Mouse (Mus musculus): Measurements from ENCODE around the gene Fam71b.

GRCm38 (mm10) chr11:46349681-46350410 is 46.5 kb upstream of the Fam71b start:
- TF ChIP-seq POLR2A (IDR thresholded peaks at IDR 0.05; ENCODE audit: extremely low read depth, insufficient read depth, low read length) (no peak), CTCF (IDR thresholded peaks at IDR 0.05; ENCODE audit: extremely low read depth, insufficient read depth, low read length) (no peak)

All from cortical plate, adult 2 months (tissue).